Mouse (Mus musculus): ENCODE measurements around the gene Gm3020. TPM values are rescaled to one million over a fixed set of nuclear protein-coding genes. Genes with fewer than 3 reads are reported as not detected.
"Not testable (repeated sequence)": the region's sequence is repeated elsewhere in the genome, so short reads cannot be mapped to it uniquely, and the experiment has no call there.

Gene Gm3020
- total RNA-seq (2021) = 1 to 10 TPM; 2.5 to 3.4 TPM
- long read RNA-seq, partial matches to known transcripts = 0 of 2 reads
- long read RNA-seq, other reads (novel, unspliced or antisense) = 0 of 2 reads

- not testable (repeated sequence) for DNase-seq (ENCODE audit: low spot score in 2 of 2)
Measured at GRCm38 (mm10) chr14:3651730-3652129, at the start of gene Gm3020. Gene Gm3020 (plus strand): TSS chr14:3652030.

DNA sequence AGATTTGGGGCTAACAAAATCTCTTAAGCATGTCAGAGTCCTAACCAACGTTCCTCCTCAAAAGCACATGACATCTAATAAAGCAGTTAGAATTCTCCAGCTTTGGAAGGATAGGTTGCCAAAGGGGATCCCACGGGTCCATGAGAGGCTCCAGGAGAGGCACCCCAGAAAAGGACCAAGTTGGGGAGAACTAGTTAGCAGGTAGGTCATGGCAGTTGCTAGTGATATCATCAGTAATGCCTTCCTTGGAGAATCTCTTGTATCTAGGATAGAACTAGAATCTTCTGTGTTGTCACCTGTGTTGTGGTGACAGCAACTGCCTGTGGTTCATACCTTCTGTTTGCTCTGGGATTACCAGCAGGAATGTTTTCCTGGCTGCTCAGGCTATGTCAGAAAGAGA, 17.6 kb upstream of the Gm3020 start, which contains the start of gene Gm3012:
Gene Gm3012, plus strand, starts transcription at position 301 of the 400 bp plus-strand sequence.
- not testable (repeated sequence) for DNase-seq (ENCODE audit: low spot score in 2 of 2)

DNA sequence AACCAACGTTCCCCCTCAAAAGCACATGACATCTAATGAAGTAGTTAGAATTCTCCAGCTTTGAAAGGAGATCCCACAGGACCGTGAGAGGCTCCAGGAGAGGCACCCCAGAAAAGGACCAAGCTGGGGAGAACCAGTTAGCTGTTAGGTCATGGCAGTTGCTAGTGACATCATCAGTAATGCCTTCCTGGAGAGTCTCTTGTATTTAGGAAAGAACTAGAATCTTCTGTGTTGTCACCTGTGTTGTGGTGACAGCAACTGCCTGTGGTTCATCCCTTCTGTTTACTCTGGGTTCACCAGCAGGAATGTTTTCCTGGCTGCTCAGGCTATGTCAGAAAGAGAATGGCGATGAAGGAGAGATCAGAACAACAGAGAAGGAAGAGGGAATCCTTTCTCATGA, 36.7 kb downstream of the Gm3020 start, which contains the start of gene Gm3043:
Gene Gm3043, plus strand, starts transcription at position 301 of the 400 bp plus-strand sequence.
- not testable (repeated sequence) for DNase-seq (ENCODE audit: low spot score in 2 of 2)

Other genes starting within 250 kb of the Gm3020 start
- 1 to 10 TPM; 2.5 to 3.4 TPM for gene Gm10409, start 239.4 kb upstream of the Gm3020 start, total RNA-seq (2021)
- not detected for gene Gm3005, start 223.9 kb upstream of the Gm3020 start, total RNA-seq (2021)
- gene Gm10408, start 202.7 kb upstream of the Gm3020 start, total RNA-seq (2021) = not detected
- not detected for gene Gm3012, start 17.5 kb upstream of the Gm3020 start, total RNA-seq (2021)
- not detected for gene Gm3043, start 36.8 kb downstream of the Gm3020 start, total RNA-seq (2021)
- under 1 TPM; 0.32 to 0.86 TPM for gene Gm3002, start 158.0 kb downstream of the Gm3020 start, total RNA-seq (2021)
- not detected for gene Gm3033, start 194.2 kb downstream of the Gm3020 start, total RNA-seq (2021)
- gene Gm2916, start 232.1 kb downstream of the Gm3020 start, total RNA-seq (2021) = under 1 TPM in 1 of 2 experiments, not detected in 1; 0.18 TPM